Mouse (Mus musculus): ENCODE measurements around the gene Hoxd10. TPM values are rescaled to one million over a fixed set of nuclear protein-coding genes. Genes with fewer than 3 reads are reported as not detected.

Gene Hoxd10
- polyA plus RNA-seq, 1 experiment from 2014 or later = 7.9 TPM

- peaks cover 26% of the 10 kb centered on the region for H3K4me1 ChIP-seq (replicated peaks)
- peak overlapping the region; percentile 12; the same call in 1 of the 2 replicates for H3K4me3 ChIP-seq (replicated peaks)
- peaks cover 84% of the 10 kb centered on the region for H3K27me3 ChIP-seq (replicated peaks)
- no peaks in the 10 kb centered on the region for H3K9me3 ChIP-seq
- ATAC-seq = no peak
- WGBS = 3% methylated on average over 62 of the region's 62 CpGs
- no peak overlapping the region for H3K9ac ChIP-seq
- 0 out of 2 replicates have a peak overlapping the region, but pooled peaks have one; percentile 22 for H3K4me2 ChIP-seq (replicated peaks)
- no peak overlapping the region for H3K27ac ChIP-seq
- H3K36me3 ChIP-seq = no peaks in the 10 kb centered on the region
Observed at GRCm38 (mm10) chr2:74657251-74658023, 34.3 kb upstream of the Hoxd10 start.

GRCm38 (mm10) chr2:74658024-74658666 is 33.6 kb upstream of the Hoxd10 start:
- Histone ChIP-seq H3K4me2 (replicated peaks) (0 out of 2 replicates have a peak overlapping the region, but pooled peaks have one; percentile 22), H3K27me3 (replicated peaks) (peaks cover 88% of the 10 kb centered on the region), H3K4me1 (replicated peaks) (peaks cover 26% of the 10 kb centered on the region), H3K27ac (no peak overlapping the region), H3K9me3 (no peaks in the 10 kb centered on the region), H3K9ac (no peak overlapping the region), H3K4me3 (replicated peaks) (0 out of 2 replicates have a peak overlapping the region, but pooled peaks have one; percentile 12), H3K36me3 (no peaks in the 10 kb centered on the region)
- 3% methylated on average over 15 of the region's 15 CpGs for WGBS
- no peak for ATAC-seq

GRCm38 (mm10) chr2:74658667-74659371 is 32.9 kb upstream of the Hoxd10 start:
- under 1% methylated on average over 47 of the region's 47 CpGs for WGBS
- H3K4me1 ChIP-seq (replicated peaks) = peaks cover 26% of the 10 kb centered on the region
- H3K9ac ChIP-seq = no peak overlapping the region
- no peaks in the 10 kb centered on the region for H3K9me3 ChIP-seq
- H3K27me3 ChIP-seq (replicated peaks) = peaks cover 93% of the 10 kb centered on the region
- H3K36me3 ChIP-seq = no peaks in the 10 kb centered on the region
- no peak overlapping the region for H3K27ac ChIP-seq
- ATAC-seq = no peak
- H3K4me3 ChIP-seq (replicated peaks) = no peak overlapping the region; the same call in 1 of the 2 replicates
- H3K4me2 ChIP-seq (replicated peaks) = no peak overlapping the region

- peaks cover 26% of the 10 kb centered on the region for H3K4me1 ChIP-seq (replicated peaks)
- no peak within 1 kb of the TSS; the same call in 1 of the 2 replicates for H3K4me3 ChIP-seq (replicated peaks)
- no peaks in the 10 kb centered on the region for H3K36me3 ChIP-seq
- H3K27ac ChIP-seq = no peak within 1 kb of the TSS
- no peaks in the 10 kb centered on the region for H3K9me3 ChIP-seq
- ATAC-seq = no peak
- peaks cover 93% of the 10 kb centered on the region for H3K27me3 ChIP-seq (replicated peaks)
- no peak within 1 kb of the TSS for H3K4me2 ChIP-seq (replicated peaks)
- 2% methylated on average over 28 of the region's 28 CpGs for WGBS
- H3K9ac ChIP-seq = no peak within 1 kb of the TSS
Observed at GRCm38 (mm10) chr2:74659507-74660005, 32.2 kb upstream of the Hoxd10 start, which contains the start of gene Evx2. Gene Evx2, minus strand, starts transcription at chr2:74659557.

- Histone ChIP-seq H3K9ac (no peak overlapping the region), H3K4me3 (replicated peaks) (no peak overlapping the region), H3K27ac (no peak overlapping the region), H3K36me3 (no peaks in the 10 kb centered on the region), H3K27me3 (replicated peaks) (peaks cover 91% of the 10 kb centered on the region), H3K9me3 (no peaks in the 10 kb centered on the region), H3K4me1 (replicated peaks) (peaks cover 21% of the 10 kb centered on the region), H3K4me2 (replicated peaks) (peak overlapping the region; percentile 9; the same call in 1 of the 2 replicates)
- WGBS = 2% methylated on average over 30 of the region's 30 CpGs
- ATAC-seq = no peak
Observed at GRCm38 (mm10) chr2:74660421-74661375, 31.0 kb upstream of the Hoxd10 start.

- Histone ChIP-seq H3K4me2 (replicated peaks) (peak overlapping the region; percentile 54), H3K9me3 (no peaks in the 10 kb centered on the region), H3K27ac (no peak overlapping the region), H3K4me3 (replicated peaks) (peak overlapping the region; percentile 24; the same call in 1 of the 2 replicates), H3K4me1 (replicated peaks) (peaks cover 15% of the 10 kb centered on the region), H3K27me3 (replicated peaks) (peaks cover 90% of the 10 kb centered on the region), H3K9ac (no peak overlapping the region), H3K36me3 (no peaks in the 10 kb centered on the region)
- WGBS = under 1% methylated on average over 14 of the region's 14 CpGs
- ATAC-seq = peak; percentile 45; the same call in 1 of the 2 replicates
Observed at GRCm38 (mm10) chr2:74661685-74662084, 30.0 kb upstream of the Hoxd10 start.

GRCm38 (mm10) chr2:74663291-74663925 is 28.3 kb upstream of the Hoxd10 start:
- 4% methylated on average over 18 of the region's 18 CpGs for WGBS

GRCm38 (mm10) chr2:74666411-74666810 is 25.3 kb upstream of the Hoxd10 start:
- no peaks in the 10 kb centered on the region for H3K9me3 ChIP-seq
- WGBS = 1% methylated on average over 7 of the region's 7 CpGs
- no peak for ATAC-seq
- H3K9ac ChIP-seq = no peak overlapping the region
- H3K4me2 ChIP-seq (replicated peaks) = no peak overlapping the region
- no peak overlapping the region for H3K4me3 ChIP-seq (replicated peaks)
- H3K36me3 ChIP-seq = no peaks in the 10 kb centered on the region
- H3K27ac ChIP-seq = no peak overlapping the region
- H3K4me1 ChIP-seq (replicated peaks) = peaks cover 14% of the 10 kb centered on the region
- peaks cover 87% of the 10 kb centered on the region for H3K27me3 ChIP-seq (replicated peaks)

More at GRCm38 (mm10) chr2:74663291-74663925, 28.3 kb upstream of the Hoxd10 start:
- no peak overlapping the region for H3K4me3 ChIP-seq (replicated peaks)
- no peaks in the 10 kb centered on the region for H3K9me3 ChIP-seq
- H3K4me2 ChIP-seq (replicated peaks) = no peak overlapping the region
- H3K4me1 ChIP-seq (replicated peaks) = peaks cover 18% of the 10 kb centered on the region
- ATAC-seq = no peak
- H3K9ac ChIP-seq = no peak overlapping the region
- no peak overlapping the region for H3K27ac ChIP-seq
- H3K27me3 ChIP-seq (replicated peaks) = peaks cover 90% of the 10 kb centered on the region
- H3K36me3 ChIP-seq = no peaks in the 10 kb centered on the region

GRCm38 (mm10) chr2:74667191-74667841 is 24.4 kb upstream of the Hoxd10 start:
- H3K4me2 ChIP-seq (replicated peaks) = no peak overlapping the region
- no peak overlapping the region for H3K4me3 ChIP-seq (replicated peaks)
- ATAC-seq = peak; percentile 21; the same call in 1 of the 2 replicates

GRCm38 (mm10) chr2:74667842-74668357 is 23.8 kb upstream of the Hoxd10 start, which contains the start of gene Hoxd13:
Gene Hoxd13, plus strand, starts transcription at chr2:74668310.
- H3K36me3 ChIP-seq = no peaks in the 10 kb centered on the region
- H3K4me2 ChIP-seq (replicated peaks) = peak within 1 kb of the TSS; percentile 87
- no peak within 1 kb of the TSS for H3K9ac ChIP-seq
- H3K27me3 ChIP-seq (replicated peaks) = peaks cover 85% of the 10 kb centered on the region
- under 1% methylated on average over 42 of the region's 51 CpGs for WGBS
- H3K9me3 ChIP-seq = no peaks in the 10 kb centered on the region
- peaks cover 13% of the 10 kb centered on the region for H3K4me1 ChIP-seq (replicated peaks)
- peak; percentile 68 for ATAC-seq
- H3K4me3 ChIP-seq (replicated peaks) = peak within 1 kb of the TSS; percentile 43
- H3K27ac ChIP-seq = no peak within 1 kb of the TSS

More at GRCm38 (mm10) chr2:74667191-74667841, 24.4 kb upstream of the Hoxd10 start:
- Histone ChIP-seq H3K4me1 (replicated peaks) (peaks cover 10% of the 10 kb centered on the region), H3K27ac (no peak overlapping the region), H3K9ac (no peak overlapping the region), H3K9me3 (no peaks in the 10 kb centered on the region), H3K27me3 (replicated peaks) (peaks cover 85% of the 10 kb centered on the region), H3K36me3 (no peaks in the 10 kb centered on the region)
- WGBS = 3% methylated on average over 36 of the region's 36 CpGs
